Mouse (Mus musculus) inflammation-experienced regulatory T-cells, adult 6 months (primary cell): Measurements from ENCODE around the gene Mgat4e. TPM values are rescaled to one million over a fixed set of nuclear protein-coding genes. Genes with fewer than 3 reads are reported as not detected.
"Not testable (repeated sequence)": the region's sequence is repeated elsewhere in the genome, so short reads cannot be mapped to it uniquely, and the experiment has no call there.

Experiments used
- ATAC-seq: one replicate; pipeline ENCODE4 v1.8.0; 2017
- polyA plus RNA-seq, 3 experiments: library from polyadenylated mRNA; unstranded; fragments of 100-300 nt; shearing (Covaris generic); gene quantifications; one replicate each; pipeline ENCODE4 v1.2.1; 2017

The Mgat4e gene
- polyA plus RNA-seq, 3 experiments from 2014 or later, result not detected

GRCm38 (mm10) chr1:134555871-134556670 is 6.6 kb upstream of the Mgat4e start:
- ATAC-seq, result peak; percentile 24

DNA sequence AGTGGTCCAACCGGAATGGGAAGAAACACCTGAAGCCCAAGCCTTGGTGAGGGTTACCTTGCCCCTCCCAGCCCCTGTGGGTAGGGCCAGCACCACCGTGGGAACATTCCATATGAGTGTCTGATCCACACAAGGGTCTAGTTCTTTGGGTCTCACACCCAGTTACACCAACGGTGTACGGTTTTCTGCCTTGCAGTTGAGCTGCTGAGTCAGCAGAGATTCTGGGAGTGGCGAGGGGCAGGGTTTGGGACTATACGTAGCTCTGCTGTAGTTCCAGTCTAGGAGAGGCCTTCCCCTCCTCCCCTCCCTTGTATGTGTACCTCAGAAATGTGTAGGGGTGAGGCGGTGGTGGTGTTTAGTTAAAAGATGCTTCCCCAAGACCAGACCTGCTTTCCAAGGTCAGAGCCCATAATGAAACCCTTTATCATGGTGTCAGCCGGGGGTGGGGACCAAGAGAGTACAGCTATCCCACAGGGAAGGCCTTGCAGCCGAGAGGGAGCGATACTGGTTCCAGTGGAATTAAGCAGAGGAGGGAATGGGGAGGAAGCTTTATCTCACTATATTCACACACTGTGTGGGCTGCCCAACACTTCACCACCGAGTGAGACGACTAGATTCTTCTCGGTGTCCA is 5.9 kb upstream of the Mgat4e start:
- ATAC-seq, result no peak

DNA sequence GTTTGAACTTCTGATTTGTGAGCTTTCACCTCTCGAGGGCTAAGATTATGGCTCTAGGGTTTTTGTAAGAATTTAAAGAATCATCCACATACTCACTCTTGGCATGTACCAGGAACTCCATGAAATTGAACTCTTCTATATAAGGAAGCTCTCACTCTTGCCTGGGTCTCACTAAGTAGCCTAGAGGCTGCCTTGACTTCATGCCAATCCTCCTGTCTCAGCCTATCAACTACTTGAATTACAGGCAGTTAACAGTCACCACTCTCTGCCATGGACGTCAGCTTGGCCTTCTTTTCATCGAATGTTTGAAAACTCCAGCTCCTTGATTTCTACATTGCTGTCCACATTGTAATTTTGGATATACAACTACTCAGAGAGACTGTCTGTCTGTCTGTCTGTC is 2.9 kb upstream of the Mgat4e start:
- no peak for ATAC-seq

GRCm38 (mm10) chr1:134551869-134552268 is 2.4 kb upstream of the Mgat4e start:
- no peak for ATAC-seq

DNA sequence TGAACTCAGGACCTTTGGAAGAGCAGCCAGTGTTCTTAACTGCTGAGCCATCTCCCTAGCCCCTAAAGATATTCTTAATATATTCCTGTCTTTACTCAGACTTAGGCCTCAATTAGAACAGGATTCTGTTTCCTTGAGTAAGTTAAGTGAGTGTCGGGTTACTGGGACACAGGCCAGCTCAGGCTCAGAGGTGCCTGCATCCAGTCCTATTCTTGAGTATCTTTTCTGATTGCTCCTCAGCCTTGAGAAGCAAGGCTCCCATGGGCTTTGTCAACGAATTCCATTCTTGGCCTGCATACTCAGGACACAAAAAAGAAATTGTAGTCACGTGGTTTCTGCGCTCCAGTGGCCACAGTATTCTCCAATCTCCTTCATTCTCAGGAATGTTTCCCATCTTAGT is 1.3 kb downstream of the Mgat4e start:
- no peak for ATAC-seq

DNA sequence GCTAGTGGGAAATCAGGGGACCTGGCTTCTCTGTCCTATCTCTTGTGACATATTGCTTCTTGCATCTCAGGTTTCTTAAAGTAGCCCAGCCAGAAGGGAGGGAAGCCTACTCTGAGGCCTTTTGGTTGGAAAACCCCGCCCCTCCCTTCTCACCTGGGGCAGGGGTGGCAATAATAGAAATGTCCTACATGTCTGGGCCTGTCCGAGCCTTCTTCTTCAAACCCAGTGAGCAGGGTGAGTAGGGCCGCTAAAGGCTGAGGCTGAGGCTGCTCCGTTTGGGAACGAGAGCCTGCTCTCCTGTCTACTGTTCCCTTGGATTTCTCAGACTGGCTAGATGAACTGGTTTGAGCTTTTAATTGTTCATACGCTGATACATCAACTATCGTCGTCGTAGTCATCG is 8.9 kb downstream of the Mgat4e start:
- no peak for ATAC-seq

DNA sequence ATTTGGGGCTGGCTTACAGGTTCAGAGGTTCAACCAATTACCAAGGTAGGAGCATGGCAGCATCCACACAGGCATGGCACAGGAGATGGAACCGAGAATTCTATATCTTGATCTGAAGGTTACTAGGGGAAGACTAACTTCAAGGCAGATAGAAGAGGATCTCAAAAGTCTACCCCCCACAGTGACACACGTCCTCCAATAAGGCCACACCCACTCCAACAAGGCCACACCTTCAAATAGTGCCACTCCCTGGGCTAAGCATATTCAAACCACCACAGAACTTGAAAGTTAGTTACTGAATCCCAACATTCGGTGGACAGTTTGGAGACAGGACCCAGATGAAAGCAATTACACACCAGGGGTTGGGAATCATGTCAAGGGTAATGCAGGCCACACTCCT is 14.0 kb downstream of the Mgat4e start:
- no peak for ATAC-seq

- no peak for ATAC-seq
Measured at GRCm38 (mm10) chr1:134535054-134535453, 14.4 kb downstream of the Mgat4e start.

DNA sequence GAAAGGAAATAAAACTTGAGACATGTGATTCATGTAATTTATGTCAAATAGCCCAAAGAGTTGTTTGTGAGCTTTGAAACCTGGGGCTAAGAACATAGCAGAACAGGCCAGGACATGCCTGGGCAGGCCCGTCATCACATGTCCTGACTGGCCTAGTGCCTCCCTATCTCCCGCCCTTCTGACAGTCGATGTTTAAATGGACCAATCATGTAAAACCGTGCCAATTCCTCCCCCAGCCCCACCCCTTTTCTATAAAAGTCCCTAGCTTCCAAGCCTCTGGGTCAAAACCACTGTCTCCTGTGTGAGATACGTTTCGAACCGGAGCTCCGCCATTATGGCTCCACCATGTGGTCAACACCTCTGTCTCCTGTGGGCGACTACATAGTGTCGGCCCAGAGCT is 15.8 kb downstream of the Mgat4e start:
- ATAC-seq, result not testable (repeated sequence)

GRCm38 (mm10) chr1:134530618-134531017 is 18.9 kb downstream of the Mgat4e start:
- no peak for ATAC-seq

DNA sequence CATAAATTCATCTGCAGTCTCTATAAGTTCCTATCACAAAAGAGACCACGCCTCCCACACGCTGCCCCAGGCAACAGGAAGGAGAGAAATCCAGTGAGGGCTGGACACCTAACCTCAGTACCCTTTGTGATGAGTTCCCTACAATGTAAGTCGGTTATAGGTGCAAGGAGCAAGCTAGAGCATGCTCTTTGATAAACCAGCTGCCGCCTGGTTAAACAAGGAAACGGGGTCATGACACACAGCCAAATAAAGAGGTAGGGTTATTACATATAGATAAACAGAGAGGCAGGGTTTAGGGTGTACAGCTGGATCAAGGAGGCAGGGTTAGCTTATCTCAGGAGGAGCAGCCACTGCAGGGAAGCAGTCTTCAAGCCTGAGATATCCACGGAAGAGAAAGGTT is 22.7 kb downstream of the Mgat4e start:
- ATAC-seq, result no peak

GRCm38 (mm10) chr1:134525015-134525414 is 24.5 kb downstream of the Mgat4e start:
- no peak for ATAC-seq

DNA sequence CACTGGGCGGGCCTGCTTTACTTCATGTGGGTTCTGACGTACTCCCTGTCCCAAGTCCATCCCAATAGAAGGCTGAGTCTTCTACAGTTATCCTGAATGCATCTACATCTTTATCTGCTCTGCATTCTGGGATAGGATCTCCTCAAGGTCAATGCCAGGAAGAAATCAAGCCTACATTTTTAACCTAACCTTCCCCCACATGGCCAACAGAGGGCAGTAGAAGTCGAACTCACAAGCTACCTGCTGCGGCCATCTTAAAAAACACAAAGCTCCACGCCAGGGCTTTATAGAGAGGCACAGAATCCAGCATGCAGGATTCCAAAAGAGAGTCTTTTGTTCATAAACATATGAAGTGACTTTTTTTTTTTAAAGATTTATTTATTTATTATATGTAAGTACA is 25.1 kb downstream of the Mgat4e start:
- peak; percentile 77 for ATAC-seq

DNA sequence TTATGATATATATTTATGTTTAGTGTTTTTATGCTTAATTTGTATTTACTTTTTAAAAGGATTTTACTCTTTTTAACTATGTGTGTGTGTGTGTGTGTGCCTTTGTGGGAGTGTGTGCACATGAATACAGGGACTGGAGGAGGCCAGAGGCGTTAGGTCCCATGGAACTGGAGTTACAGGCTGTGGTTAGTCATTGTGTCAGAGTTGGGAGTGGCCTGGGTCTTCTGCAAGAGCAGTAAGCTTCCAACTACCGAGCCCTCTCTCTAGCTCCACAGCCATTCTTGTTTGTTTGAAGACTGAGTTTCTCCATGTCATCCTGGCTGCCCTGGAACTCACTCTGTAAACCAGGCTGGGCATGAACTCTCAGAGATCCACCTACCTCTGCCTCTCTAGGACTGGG is 27.2 kb downstream of the Mgat4e start:
- ATAC-seq, result no peak

DNA sequence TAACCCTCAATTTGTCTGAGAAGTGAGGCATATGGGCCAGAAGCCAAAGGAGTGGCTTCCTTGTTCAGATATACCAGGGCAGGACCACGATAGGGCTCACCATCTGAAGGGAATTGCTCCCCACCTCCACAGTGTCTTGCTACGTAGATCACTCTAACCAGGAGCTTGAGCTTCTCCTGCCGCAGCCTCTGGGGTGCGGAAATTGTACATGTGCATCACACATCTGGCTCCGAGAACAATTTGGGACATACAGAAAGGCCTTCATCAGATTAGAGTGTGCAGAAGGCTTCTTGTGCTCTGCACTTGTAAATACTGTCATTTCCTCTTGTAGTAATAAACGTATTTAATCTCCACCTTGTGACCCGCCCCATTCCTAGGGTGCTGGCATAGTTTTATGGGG is 28.3 kb downstream of the Mgat4e start:
- no peak for ATAC-seq

DNA sequence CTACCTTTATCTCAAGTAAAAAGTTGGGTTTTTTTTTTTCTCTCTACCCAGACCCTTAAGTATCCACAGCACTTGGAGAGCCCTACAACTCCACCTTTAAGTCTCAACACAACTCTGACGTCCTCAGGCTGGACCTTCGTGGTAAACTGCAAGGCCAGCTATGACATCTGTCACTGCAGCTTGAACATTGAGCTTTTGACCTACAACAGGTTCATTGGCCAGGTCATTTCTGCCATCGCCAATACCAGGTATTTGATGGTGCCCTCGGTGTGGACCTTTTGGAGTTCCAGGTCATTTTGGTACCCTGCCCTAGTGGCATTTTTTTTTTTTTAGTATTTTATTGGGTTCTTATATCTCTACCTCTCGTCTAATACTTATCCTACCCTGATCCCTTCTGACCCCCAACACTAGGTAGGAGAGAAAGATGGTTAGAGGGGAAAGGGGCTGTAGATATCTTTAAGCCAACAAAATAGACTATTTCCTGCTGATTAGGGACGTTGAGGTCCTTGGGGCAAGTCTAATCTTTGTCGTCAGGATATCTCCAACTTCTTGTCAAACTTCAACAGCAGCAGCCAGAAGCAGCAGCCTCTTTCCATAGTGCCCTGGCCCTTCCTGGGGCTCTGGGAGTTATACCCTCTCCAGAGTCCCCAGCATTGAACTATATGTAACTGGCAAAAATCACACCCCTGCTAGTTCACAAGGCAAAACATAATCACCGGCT is 29.3 kb downstream of the Mgat4e start:
- ATAC-seq, result no peak

DNA sequence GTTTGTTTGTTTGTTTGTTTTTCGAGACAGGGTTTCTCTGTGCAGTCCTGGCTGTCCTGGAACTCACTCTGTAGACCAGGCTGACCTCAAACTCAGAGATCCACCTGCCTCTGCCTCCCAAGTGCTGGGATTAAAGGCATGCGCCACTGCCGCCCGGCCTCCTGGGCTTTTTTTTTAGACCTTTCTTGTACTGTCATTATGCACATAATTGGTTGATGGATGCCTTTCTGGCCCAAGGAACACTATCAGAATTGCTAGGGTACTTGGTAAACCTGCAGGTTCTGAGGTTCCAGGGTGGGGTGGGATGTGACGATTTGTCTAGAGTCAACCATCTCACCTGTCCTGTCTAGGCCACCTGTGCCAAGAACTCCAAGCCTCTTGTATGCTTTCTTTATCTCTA is 30.3 kb downstream of the Mgat4e start:
- ATAC-seq, result not testable (repeated sequence)

- ATAC-seq, result peak; percentile 97
Measured at GRCm38 (mm10) chr1:134518677-134519076, 30.8 kb downstream of the Mgat4e start.

- ATAC-seq, result not testable (repeated sequence)
Measured at GRCm38 (mm10) chr1:134517841-134518240, 31.6 kb downstream of the Mgat4e start.

GRCm38 (mm10) chr1:134516491-134517198 is 32.8 kb downstream of the Mgat4e start:
- ATAC-seq, result no peak

- ATAC-seq, result no peak
Measured at GRCm38 (mm10) chr1:134515891-134516290, 33.6 kb downstream of the Mgat4e start.

DNA sequence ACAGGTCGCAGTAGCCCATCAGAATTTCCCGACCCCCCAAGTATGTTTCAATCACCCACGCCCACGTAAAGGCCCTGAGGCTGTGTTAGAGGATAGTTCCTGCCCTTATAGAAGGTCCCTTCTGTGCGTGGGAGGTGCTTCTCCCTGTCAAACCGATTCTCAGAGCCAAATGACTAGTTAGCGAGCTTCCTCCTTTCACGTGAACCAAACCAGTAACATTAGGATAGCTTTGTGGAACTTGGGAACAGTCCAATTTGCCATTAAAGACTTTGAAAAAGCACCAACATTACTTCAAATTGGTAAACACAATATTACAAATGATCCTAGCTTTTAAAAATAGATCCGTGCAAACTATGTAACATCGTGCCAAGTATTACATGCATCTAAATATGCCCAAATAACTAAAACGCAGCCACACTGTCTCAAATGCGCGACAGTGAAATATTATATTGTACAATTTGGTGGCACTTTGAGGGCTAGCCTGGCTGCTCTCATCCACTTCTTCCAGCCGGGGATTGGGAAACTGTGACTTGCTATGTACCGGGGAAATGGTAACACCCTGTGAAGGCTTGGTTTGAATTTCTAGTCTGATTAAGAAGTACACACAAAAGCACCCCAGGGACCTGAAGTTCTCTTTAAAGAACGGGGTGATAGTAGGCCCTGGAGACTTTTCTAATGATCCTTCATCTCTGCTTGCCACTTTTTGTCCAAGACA is 35.4 kb downstream of the Mgat4e start:
- no peak for ATAC-seq
